Mouse (Mus musculus): ENCODE results near the gene Tex19.2.
"Not testable (repeated sequence)": the region's sequence is repeated elsewhere in the genome, so short reads cannot be mapped to it uniquely, and the experiment has no call there.

Gene Tex19.2

DNA sequence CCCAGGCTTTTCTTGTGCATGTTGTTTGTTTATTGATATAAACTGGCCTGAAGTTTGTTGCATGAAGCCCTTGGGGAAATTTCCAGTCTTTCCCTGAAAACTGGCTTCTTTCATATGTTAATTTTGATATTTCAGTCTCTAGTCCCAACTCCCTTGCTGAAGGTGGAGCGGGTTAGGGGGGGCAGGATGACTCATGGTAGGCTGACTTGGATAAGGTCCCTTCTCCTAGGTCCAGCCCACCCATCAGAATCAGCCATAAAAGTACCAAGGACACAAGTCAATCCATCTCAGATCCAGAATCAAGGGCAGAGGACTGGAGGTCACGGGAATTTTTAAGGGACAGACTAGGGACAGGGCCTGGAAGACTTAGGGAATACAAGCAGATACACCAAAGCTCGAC is 7.4 kb downstream of the Tex19.2 start:
- no peak for DNase-seq (ENCODE audit: low spot score)

DNA sequence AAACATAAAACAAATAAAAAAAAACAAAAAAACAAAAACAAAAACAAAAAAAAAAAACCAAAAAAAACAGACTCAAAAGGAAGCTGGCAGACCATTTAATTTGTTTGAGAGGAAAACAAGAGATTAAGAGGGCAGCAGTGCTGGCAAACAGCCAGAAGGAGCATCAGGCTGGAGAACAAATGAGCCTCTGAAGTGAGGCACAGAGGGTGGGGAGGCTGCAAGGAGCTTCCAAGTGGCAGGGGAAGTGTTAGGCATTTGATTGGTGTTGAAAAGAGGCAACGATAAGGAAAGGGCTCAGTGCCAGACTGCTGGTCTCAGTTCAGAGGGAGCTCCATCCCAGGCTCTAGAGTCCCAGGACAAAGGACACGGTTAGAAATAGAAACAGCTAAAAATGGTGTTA is 8.5 kb downstream of the Tex19.2 start:
- DNase-seq (ENCODE audit: low spot score), result peak; percentile 84

DNA sequence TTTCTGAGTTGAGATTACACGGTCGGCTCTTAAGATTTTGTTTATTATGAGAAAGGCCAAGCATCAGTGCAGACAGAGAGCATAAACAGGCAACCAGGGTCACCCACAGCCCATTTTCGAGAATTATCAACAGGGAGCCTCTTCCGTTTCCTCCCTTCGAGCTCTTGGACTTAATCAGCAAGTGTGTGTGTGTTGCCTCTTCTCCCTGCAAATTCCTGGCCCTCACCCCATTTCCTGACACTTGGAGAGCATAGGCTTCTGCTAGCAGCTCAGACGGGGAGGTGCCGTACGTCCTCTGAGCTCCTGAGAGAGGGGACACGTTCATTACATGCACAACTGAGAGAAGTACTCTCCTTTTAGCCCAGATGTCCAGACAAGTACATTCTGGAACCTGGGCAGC is 10.4 kb downstream of the Tex19.2 start:
- DNase-seq (ENCODE audit: low spot score), result no peak

DNA sequence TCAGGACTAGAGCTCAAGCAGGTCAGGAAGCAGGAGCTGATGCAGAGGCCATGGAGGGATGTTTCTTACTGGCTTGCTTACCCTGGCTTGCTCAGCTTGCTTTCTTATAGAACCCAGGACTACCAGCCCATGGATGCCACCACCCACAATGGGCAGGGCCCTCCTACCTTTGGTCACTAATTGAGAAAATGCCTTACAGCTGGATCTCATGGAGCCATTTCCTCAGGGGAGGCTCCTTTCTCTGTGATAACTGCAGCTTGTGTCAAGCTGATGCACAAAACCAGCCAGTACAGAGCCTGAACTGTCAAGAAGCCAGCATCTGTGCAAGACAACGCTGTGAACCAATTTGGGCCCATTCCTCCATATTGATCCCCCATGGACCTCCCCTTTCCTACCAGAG is 11.2 kb downstream of the Tex19.2 start:
- not testable (repeated sequence) for DNase-seq (ENCODE audit: low spot score)

DNA sequence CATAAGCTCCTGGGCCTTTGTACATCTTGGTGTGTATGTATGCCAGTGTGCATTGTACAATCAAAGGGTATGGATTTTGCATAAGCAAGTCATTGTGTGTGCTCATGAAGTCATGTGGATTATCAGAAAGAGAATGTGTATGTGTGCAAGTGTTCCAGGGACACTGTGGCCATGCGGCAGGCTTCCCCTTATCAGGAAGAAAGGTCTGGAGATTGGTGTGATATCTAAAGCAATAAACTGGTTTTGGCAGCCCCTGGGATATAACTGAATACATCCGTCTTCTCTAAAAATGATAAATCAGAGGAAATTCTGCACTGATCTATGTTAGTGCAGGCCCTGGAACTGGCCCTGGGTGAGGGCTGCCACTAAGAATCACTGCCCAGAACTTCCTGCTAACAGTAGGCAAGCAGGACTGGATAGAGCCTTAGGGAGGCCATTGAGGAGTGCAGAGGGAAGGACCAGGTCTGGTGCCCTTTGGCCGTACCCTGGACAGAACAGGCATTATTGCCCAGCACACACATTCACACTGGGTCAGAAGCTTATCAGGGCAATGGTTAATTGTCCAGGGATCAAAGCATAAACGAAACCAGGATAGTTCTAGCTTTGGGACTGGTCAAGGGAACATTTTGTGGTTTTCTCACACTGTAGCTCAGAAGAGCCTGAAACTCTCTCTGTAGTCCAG is 17.2 kb downstream of the Tex19.2 start:
- DNase-seq (ENCODE audit: low spot score), result no peak

DNA sequence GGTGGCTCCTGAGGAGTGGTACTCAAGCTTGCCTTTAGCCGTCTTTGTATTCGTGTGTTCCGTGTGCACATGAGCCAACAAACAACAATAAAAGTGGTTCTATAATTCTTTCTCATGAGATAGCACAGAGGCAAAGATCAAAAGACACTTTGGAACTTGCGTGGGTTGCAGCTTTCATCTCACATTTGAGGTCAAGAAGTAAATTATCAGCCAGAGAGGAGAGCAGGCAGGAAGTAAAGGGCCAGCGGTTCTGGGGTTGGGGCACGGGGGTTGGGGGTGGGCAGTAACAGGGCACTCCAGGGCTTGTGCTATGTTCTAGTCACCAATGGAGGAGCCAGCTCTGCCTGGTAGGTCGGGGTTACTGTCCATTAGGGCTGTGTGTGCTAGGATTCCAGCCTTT is 17.8 kb downstream of the Tex19.2 start:
- no peak for DNase-seq (ENCODE audit: low spot score)

DNA sequence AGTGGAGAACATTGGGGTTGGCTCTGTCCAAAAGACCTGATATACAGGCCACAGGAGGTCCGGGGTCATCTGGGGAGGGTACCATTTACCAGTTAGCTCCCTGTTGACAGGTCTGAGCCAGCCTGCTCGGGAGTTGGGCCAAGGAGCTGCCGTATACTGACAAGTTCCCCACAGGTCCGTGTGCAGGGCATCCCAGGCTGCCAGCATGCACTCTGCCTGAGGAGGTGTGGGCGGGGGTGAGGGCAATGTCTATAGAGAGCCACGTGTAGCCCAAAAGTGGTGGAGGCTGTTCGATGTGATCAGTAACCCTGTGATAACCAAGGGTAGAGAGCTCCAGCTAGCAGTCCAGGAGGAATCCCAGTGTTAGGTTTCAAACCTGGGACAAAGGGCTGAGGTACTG is 18.7 kb downstream of the Tex19.2 start:
- DNase-seq (ENCODE audit: low spot score), result no peak

DNA sequence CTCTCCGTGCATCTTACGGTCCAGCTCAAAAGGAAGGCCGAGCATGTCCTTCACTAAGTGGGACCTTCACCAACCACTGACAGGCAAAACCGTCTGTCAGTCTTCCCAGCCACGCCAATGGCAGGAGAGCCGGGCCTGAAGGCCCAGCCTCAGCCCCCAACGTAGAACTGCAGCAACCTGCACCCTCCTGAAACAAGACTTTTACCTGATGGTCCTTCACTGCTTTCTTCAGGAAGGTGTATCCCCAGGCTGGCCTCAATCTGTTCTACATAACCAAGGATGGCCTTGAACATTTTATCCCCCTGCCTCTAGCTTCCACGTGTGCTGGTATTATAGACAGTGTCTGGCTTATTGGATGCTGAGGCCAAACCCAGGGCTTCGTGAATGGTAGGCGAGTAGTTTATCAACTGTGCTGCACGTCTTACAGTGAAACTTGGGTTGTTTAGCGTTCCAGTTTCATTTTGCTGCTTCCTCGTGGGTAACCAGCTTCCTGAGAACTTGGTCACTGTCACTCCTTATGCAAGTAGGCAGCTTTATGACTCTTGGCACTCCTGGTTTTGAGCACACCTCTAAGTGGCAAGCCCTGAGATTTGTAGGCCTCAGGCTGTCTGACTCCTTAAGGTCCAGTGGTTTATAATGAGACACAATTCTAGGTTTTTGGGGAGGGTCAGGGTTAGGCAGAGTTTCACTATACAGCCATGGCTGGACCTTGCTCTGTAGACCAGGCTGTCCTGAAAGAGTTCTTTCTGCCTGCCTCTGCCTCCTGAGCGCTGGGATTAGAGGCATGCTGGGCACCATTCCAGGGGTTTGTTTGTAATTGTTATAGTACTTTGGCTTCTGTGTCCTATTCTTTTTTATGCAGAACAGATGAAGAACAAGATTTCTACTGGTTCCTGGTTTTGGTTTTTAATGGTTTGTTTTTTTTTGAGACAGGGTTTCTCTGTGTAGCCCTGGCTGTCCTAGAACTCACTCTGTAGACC is 25.6 kb downstream of the Tex19.2 start:
- no peak for DNase-seq (ENCODE audit: low spot score)

DNA sequence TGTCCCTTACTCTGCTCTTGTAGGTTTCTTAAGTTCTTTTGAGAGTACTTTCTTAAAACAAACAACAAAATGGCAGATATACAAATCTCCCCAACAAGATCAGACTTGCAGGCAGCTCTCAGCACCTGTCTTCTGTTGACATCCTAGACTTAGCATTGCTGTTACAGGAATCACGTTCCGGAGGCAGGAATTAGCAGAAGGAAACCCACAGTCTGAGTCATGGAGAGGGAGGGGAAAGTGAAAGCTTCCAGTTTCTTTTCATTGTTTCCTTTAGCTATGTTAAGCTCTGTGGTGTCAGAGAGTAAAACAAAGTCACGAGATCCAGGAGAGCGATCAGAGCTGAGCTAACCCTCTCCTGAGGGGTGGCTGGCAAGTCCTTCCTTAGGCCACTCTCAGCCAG is 27.5 kb downstream of the Tex19.2 start:
- no peak for DNase-seq (ENCODE audit: low spot score)

DNA sequence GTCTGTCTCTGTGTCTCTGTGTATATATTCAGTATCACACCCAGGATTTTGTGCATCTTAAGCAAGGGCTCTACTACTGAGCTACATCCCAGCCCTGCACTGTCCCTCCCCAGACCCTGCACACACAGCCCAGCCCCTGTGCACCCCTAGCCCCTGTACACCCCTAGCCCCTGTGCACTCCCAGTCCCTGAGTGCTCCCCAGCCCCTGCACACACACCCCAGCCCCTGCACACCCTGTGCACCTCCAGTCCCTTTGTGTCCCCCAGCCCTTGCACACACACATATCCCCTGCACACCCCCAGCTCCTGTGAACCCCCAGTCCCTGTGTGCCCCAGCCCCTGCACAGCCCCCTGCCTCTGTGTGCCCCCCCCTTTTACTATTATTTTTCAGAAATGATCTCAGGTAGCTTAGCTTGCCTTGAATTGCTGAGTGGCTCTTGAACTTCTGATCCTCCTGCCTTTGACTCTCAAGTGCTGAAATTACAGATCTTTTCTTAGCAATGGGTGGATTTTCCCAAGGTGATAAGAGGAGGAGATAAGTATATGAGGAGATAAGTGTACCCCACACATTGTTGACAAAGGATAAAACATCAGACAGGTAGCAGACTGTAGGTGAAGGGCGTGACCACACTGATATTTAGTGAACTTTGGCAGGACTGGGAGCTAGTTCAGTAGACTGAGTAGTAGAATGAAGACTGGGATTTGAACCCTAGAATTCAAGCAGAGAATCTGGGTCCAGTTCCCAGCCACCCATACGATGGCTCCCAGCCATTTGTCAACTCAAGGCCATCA is 28.5 kb downstream of the Tex19.2 start:
- no peak for DNase-seq (ENCODE audit: low spot score)

DNA sequence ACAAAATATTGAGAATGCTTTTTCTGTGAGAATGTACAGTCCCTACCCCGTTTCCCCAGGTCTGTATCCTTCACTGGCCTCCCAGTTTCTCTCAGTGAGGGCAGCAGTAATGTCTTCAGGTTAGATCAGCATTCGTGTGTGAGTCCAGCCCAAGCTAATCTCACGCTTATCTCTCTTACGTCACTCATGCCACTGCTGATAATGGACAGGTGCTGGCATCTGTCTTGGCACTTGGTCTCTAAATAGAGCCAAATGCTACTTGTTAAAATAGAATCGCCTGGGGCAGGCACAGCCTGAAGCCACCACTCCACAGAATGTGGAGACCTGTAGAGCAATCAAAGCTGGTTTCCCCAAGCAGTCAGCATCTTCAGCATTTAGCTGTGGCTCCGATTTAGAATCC is 29.5 kb downstream of the Tex19.2 start:
- no peak for DNase-seq (ENCODE audit: low spot score)

DNA sequence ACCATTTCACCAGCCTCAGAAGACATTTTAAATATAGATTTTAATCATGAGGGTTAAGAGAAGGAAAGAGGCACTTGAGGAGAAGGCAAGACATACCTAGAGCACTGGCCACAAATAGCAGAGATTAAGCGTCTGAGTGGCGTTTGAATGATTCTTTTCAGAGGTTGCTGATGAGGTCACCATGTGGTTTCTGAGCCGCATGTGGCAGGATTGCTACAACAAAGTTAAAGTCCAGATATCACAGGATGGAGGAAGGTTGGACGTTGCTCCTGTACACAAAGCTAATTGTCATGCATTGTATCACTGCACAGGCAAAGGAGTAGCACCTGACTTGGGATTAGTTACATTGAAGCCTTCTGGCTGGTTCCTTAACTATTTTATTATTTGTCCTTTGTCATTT is 32.2 kb downstream of the Tex19.2 start:
- no peak for DNase-seq (ENCODE audit: low spot score)

DNA sequence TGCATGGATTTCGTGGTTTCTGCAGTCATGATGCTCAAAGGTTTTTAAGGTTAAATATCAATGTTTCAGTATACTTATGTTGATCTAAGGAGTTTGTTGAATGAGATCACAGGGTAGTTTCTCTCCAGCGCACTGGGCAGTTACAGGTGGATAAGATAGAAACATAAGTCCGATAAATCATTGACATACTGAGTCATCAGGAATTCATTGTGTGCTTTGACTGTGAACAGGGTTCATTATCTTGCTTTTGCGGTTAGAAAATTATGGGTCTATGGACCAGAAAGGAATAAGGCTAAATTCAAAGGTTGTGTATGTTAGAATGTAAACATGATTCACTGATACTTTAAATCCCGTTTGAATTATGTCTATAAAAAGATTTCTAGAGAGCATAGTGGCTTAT is 33.3 kb downstream of the Tex19.2 start:
- no peak for DNase-seq (ENCODE audit: low spot score)

DNA sequence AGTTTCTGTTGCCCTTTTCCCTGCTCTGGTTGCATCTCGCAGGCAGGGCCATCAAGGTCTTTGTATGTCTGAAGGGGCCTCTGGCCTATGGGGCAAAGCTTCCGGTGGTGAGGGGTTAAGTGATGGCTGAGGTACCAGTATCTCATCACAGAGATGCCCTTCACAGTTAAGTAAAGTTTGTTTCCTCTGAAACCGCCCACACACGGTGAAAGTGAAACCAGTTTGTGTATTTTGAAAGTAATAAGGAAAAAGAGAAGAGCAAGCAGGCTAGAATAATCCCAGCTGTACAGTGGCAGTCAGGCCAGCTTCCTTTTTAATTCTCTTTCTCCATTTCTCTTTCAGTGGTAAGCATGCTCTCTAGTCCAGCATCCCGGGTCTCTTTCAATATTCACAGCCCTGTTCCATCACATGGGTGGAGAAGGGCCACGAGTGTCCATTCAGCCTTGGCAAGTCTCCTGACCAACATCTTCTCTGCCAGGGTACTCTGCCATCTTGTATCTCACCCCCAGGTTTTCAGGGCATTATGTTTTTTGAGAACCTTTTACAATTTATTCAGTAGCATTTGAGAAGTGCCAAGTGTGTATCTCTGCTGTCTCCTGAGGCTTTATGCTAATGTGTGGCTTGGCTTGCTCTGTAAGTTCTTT is 35.5 kb downstream of the Tex19.2 start:
- DNase-seq (ENCODE audit: low spot score), result no peak

DNA sequence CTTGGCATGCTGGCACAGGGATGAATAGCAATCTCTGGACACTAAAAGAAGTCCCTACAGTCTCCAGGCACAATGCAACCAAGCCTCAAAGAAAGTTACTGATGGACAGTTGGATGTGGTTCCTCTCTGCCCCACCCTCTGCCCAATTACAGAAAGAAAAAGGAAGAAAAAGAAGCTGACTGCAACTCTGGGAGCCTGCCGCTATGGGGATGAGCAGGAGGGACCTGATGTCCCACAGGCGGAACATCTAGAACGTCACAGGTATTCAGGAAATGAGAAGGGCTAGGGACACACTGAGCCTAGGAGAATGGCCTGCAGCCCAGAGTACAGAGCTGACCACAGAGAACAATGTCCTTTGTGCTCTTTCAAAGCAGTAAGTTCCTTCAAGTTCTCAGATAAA is 36.2 kb downstream of the Tex19.2 start:
- DNase-seq (ENCODE audit: low spot score), result peak; percentile 71

DNA sequence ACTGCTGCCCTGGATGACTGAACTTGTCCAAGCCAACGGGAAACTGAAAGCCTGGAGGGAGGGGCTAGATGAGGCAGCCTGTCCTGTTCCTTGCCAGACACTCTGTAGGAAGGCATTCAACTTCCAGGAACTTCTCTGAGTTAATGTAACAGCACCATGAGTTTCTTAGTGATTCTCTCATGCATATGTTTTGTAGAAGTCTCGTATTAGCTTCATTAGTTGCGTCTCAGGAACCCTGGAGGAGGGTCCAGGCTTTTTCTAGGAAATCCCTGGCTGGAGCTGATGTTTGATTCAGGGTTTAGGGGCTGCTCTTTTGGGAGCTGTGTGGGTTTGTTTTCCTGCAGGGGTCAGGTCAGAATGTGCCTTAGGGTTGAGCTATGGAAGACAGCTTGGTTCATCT is 37.4 kb downstream of the Tex19.2 start, which contains the start of gene Sectm1a:
Gene Sectm1a (minus strand): TSS at position 101 of the 400 bp plus-strand sequence.
- DNase-seq (ENCODE audit: low spot score), result no peak

DNA sequence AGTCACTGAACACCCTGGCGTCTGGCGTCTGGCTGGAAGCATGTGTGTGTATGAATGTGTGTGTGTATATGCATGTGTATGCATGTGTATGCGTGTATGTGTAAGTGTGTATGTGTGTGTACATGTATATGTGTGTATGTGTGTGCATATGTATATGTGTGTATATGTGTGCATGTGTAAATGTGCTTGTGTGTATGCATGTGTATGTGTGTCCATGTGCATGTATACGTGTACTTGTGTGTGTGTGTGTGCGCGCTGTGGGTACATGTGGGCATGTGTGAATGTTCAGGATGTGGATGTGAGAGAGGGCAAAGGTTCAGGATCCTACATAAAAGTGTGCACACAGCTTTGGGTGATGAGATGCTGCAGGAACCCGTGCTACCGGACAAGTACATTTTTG is 38.1 kb downstream of the Tex19.2 start:
- DNase-seq (ENCODE audit: low spot score), result no peak

DNA sequence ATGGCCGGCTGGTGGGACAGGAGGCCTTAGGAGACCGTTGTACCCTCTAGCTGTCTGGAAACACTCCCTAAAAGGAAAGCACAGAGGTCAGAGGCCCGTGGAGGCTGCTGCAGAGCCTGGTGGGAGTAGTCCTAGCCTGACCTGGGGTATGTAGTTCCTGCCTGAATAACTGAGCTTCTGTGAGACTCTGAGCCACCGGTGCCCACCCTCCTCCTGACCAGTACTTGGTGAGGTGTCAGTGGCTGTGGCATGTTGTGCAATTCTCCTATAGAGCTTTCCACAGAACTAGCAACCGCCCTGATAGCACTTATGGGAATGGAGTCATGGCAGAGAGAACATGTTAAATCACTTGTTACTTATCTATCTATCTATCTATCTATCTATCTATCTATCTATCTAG is 42.8 kb downstream of the Tex19.2 start:
- DNase-seq (ENCODE audit: low spot score), result no peak

DNA sequence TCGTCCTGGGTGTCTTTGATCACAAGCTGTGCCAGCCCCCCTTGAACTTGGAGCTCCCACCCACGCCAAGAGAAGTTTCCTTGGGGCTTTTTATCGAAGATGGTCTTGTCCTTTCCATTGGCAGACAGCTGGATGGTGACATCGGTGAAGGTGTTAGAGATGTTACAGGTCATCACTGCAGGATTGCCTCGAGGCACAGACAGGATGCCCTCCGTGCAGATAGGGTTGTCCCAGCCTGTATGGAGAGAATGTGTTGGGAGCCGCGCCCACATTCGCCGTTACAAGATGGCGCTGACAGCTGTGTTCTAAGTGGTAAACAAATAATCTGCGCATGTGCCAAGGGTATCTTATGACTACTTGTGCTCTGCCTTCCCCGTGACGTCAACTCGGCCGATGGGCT is 48.8 kb downstream of the Tex19.2 start:
- not testable (repeated sequence) for DNase-seq (ENCODE audit: low spot score)

DNA sequence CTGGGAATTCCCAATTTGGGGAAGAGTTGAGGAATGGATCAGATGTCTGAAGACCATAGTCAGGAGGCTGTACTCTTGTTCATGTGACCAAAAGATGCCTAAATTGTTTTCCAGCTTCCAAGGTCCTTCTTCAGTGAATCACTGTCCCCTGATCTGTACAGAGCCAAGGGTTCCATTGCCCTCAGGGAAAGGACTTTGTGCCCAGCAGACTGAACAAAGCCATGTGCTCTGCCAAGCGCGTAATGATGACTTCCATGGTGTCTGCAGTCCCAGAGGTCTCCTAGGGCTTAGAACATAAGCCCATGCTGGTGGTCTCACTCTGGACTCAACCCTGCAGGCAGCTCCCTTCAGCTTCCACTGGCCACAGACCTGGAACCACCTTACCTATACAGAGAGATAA is 50.6 kb downstream of the Tex19.2 start:
- DNase-seq (ENCODE audit: low spot score), result no peak
